Mouse (Mus musculus): ENCODE measurements around the gene 3110082I17Rik.

- peak; percentile 80 for TF ChIP-seq CTCF (IDR thresholded peaks at IDR 0.05; ENCODE audit: low read depth)
- TF ChIP-seq EP300 (optimal IDR thresholded peaks at IDR 0.05), result no peak
Observed at GRCm38 (mm10) chr5:139358653-139359052, 101.7 kb downstream of the 3110082I17Rik start.

All from stomach, postnatal 0 days (tissue).